Comparison of ENCODE assay signal across 12 mouse cellular contexts in genomic region chr10:75790773-75791172, GRCm38 (mm10). TPM values are rescaled to one million over a fixed set of nuclear protein-coding genes. Genes with fewer than 3 reads are reported as not detected.
A peak's percentile ranks its signal among the peaks of the same experiment; 100 is the strongest.
DNase-seq lines count a peak whose midpoint lies in the region; ATAC-seq and TF ChIP-seq lines count a peak whose summit lies in the region.
"Had no signal": no experiment of that assay in that cellular context is flagged by ENCODE, and none has a peak within 500 bp of the region (broad histone marks: within the 10 kb centered on the region; RNA-seq: fewer than 3 reads in every experiment).

No protein-coding gene starts in this region.

- H3K79me2 ChIP-seq in heart, adult 2 months (replicated peaks; ENCODE audit: control insufficient read depth, insufficient read depth, low read length), result no peaks in the 10 kb centered on the region

- no peak for TF ChIP-seq POLR2A in heart, adult 2 months (IDR thresholded peaks at IDR 0.05; ENCODE audit: insufficient read depth, low read depth, low read length)

- ATAC-seq in neural tube, embryonic 13.5 days (ENCODE audit: low read depth), result no peak
- no peak for ATAC-seq in limb, embryonic 13.5 days (ENCODE audit: low FRiP score, low read depth)

- peak; percentile 29; the same call in 1 of the 2 replicates for TF ChIP-seq CTCF in heart, adult 2 months (IDR thresholded peaks at IDR 0.05)

- WGBS in heart, adult 2 months, result 22% methylated on average over 7 of the region's 7 CpGs
- 23% methylated on average over 7 of the region's 7 CpGs for WGBS in neural tube, embryonic 13.5 days
- WGBS in limb, embryonic 13.5 days, result 18% methylated on average over 7 of the region's 7 CpGs

- DNase-seq in heart, adult 2 months, result no peak
- no peak for DNase-seq in heart, postnatal 10 days
- DNase-seq in neural tube, embryonic 10.5 days (ENCODE audit: extremely low spot score, low spot score), result no peak
- DNase-seq in yolk sac, embryonic 10.5 days (ENCODE audit: low spot score), result peak; percentile 39
- DNase-seq in kidney, postnatal 14 days, result no peak
- no peak for DNase-seq in layer of hippocampus, postnatal 14 days (ENCODE audit: low spot score in 2 of 2)
- DNase-seq: right cerebral cortex, adult 18-20 months had no signal

- no peak overlapping the region for H3K27ac ChIP-seq in heart, adult 2 months
- H3K27ac ChIP-seq in neural tube, embryonic 13.5 days (replicated peaks), result no peak overlapping the region
- H3K27ac ChIP-seq in limb, embryonic 13.5 days, result no peak overlapping the region
- H3K27ac ChIP-seq: heart, embryonic 13.5 days; midbrain, embryonic 10.5 days had no signal

- H3K9ac ChIP-seq in heart, adult 2 months (ENCODE audit: low read depth, low read length), result no peak overlapping the region
- H3K9ac ChIP-seq in neural tube, embryonic 13.5 days, result 0 out of 2 replicates have a peak overlapping the region, but pooled peaks have one; percentile 18
- 0 out of 2 replicates have a peak overlapping the region, but pooled peaks have one; percentile 35 for H3K9ac ChIP-seq in limb, embryonic 13.5 days
- H3K9ac ChIP-seq: heart, embryonic 13.5 days had no signal

- no peaks in the 10 kb centered on the region for H3K9me3 ChIP-seq in neural tube, embryonic 13.5 days
- no peaks in the 10 kb centered on the region for H3K9me3 ChIP-seq in limb, embryonic 13.5 days
- H3K9me3 ChIP-seq: heart, embryonic 13.5 days; midbrain, embryonic 10.5 days had no signal

- intact Hi-C loops in heart, adult 2 months (cut with DNase I), result no loop called here
- intact Hi-C loops in heart, postnatal 10 days (cut with DNase I), result no loop called here

- H3K36me3 ChIP-seq in heart, adult 2 months (ENCODE audit: control insufficient read depth, insufficient read depth, low read length), result no peaks in the 10 kb centered on the region
- no peaks in the 10 kb centered on the region for H3K36me3 ChIP-seq in neural tube, embryonic 13.5 days
- no peaks in the 10 kb centered on the region for H3K36me3 ChIP-seq in limb, embryonic 13.5 days
- H3K36me3 ChIP-seq: heart, embryonic 13.5 days; midbrain, embryonic 10.5 days had no signal

- no peak overlapping the region for H3K4me3 ChIP-seq in heart, adult 2 months
- H3K4me3 ChIP-seq in neural tube, embryonic 13.5 days, result no peak overlapping the region
- no peak overlapping the region for H3K4me3 ChIP-seq in limb, embryonic 13.5 days
- H3K4me3 ChIP-seq: heart, embryonic 13.5 days; midbrain, embryonic 10.5 days had no signal

- H3K4me2 ChIP-seq in neural tube, embryonic 13.5 days, result no peak overlapping the region
- H3K4me2 ChIP-seq in limb, embryonic 13.5 days (replicated peaks), result no peak overlapping the region
- H3K4me2 ChIP-seq: heart, embryonic 13.5 days had no signal

- TF ChIP-seq EP300 in heart, adult 2 months (IDR thresholded peaks at IDR 0.05; ENCODE audit: insufficient read depth, low read depth, low read length), result no peak

- H3K4me1 ChIP-seq in heart, adult 2 months (ENCODE audit: control insufficient read depth, insufficient read depth, low read length), result no peaks in the 10 kb centered on the region
- H3K4me1 ChIP-seq in neural tube, embryonic 13.5 days (replicated peaks), result 0 out of 2 replicates have a peak, but pooled peaks cover 5% of the 10 kb centered on the region
- H3K4me1 ChIP-seq in limb, embryonic 13.5 days, result peaks cover 13% of the 10 kb centered on the region

- H3K27me3 ChIP-seq in heart, adult 2 months (ENCODE audit: control insufficient read depth, insufficient read depth, low read length), result no peaks in the 10 kb centered on the region
- 0 out of 2 replicates have a peak, but pooled peaks cover 6% of the 10 kb centered on the region for H3K27me3 ChIP-seq in neural tube, embryonic 13.5 days
- no peaks in the 10 kb centered on the region for H3K27me3 ChIP-seq in limb, embryonic 13.5 days

RNA-seq across cellular contexts. Expression of gene Gstt1, which starts 7.6 kb away (rescaled TPM):
- 10 to 100 TPM; 15.8 to 16.8 TPM for total RNA-seq in heart, adult 2 months (2021)
- 52.1 and 58.5 TPM in 2 replicates for polyA plus RNA-seq in heart, adult 2 months (2012; rRNA removed)
- total RNA-seq in heart, postnatal 10 days (2021), result 1 to 10 TPM; 5.9 to 7.9 TPM
- polyA plus RNA-seq in neural tube, embryonic 13.5 days (2015; fragmentation: Nextera tagmentation; extraction: Ambion mirVana), result 5.6 and 6.0 TPM in 2 replicates
- polyA plus RNA-seq in limb, embryonic 13.5 days (2015; fragmentation: Nextera tagmentation; extraction: Ambion mirVana), result 14.9 and 16.3 TPM in 2 replicates
- total RNA-seq in layer of hippocampus, postnatal 14 days (2021), result 1 to 10 TPM; 4.6 to 4.7 TPM

RNA-seq across cellular contexts. Expression of gene Gstt3, which starts 9.6 kb away (rescaled TPM):
- total RNA-seq in heart, adult 2 months (2021), result 1 to 10 TPM; 2.9 to 5.7 TPM
- 7.1 and 9.0 TPM in 2 replicates for polyA plus RNA-seq in heart, adult 2 months (2012; rRNA removed)
- 1 to 10 TPM; 1.9 to 3.0 TPM for total RNA-seq in heart, postnatal 10 days (2021)
- polyA plus RNA-seq in neural tube, embryonic 13.5 days (2015; fragmentation: Nextera tagmentation; extraction: Ambion mirVana), result 0.96 and 1.3 TPM in 2 replicates
- polyA plus RNA-seq in limb, embryonic 13.5 days (2015; fragmentation: Nextera tagmentation; extraction: Ambion mirVana), result 19.6 and 21.5 TPM in 2 replicates
- 1 to 10 TPM; 1.3 to 2.5 TPM for total RNA-seq in layer of hippocampus, postnatal 14 days (2021)

RNA-seq across cellular contexts. Expression of gene Gm20441, which starts 10.0 kb away (rescaled TPM):
- not detected for total RNA-seq in heart, adult 2 months (2021)
- polyA plus RNA-seq in heart, adult 2 months (2012; rRNA removed), result not detected in 2 replicates
- not detected for total RNA-seq in heart, postnatal 10 days (2021)
- polyA plus RNA-seq in neural tube, embryonic 13.5 days (2015; fragmentation: Nextera tagmentation; extraction: Ambion mirVana), result not detected in 2 replicates
- polyA plus RNA-seq in limb, embryonic 13.5 days (2015; fragmentation: Nextera tagmentation; extraction: Ambion mirVana), result 0.86 TPM in 1 of 2 replicates, not detected in the other
- not detected for total RNA-seq in layer of hippocampus, postnatal 14 days (2021)
- total RNA-seq: layer of hippocampus, postnatal 10 days had no signal
- polyA plus RNA-seq: heart, embryonic 13.5 days; midbrain, embryonic 10.5 days had no signal

RNA-seq across cellular contexts. Expression of gene Ddt, which starts 17.6 kb away (rescaled TPM):
- total RNA-seq in heart, adult 2 months (2021), result 100 to 1,000 TPM in 1 of 2 experiments, 10 to 100 TPM in 1; 89.2 to 110 TPM
- 90.1 and 116 TPM in 2 replicates for polyA plus RNA-seq in heart, adult 2 months (2012; rRNA removed)
- 10 to 100 TPM; 29.6 to 49.2 TPM for total RNA-seq in heart, postnatal 10 days (2021)
- 101 and 105 TPM in 2 replicates for polyA plus RNA-seq in neural tube, embryonic 13.5 days (2015; fragmentation: Nextera tagmentation; extraction: Ambion mirVana)
- polyA plus RNA-seq in limb, embryonic 13.5 days (2015; fragmentation: Nextera tagmentation; extraction: Ambion mirVana), result 92.4 and 95.9 TPM in 2 replicates
- total RNA-seq in layer of hippocampus, postnatal 14 days (2021), result 10 to 100 TPM; 37.8 to 42.2 TPM

RNA-seq across cellular contexts. Expression of gene Cabin1, which starts 26.6 kb away (rescaled TPM):
- total RNA-seq in heart, adult 2 months (2021), result 10 to 100 TPM; 13.6 to 19.9 TPM
- polyA plus RNA-seq in heart, adult 2 months (2012; rRNA removed), result 17.9 and 21.1 TPM in 2 replicates
- 10 to 100 TPM; 26.0 to 33.6 TPM for total RNA-seq in heart, postnatal 10 days (2021)
- 31.7 and 31.9 TPM in 2 replicates for polyA plus RNA-seq in neural tube, embryonic 13.5 days (2015; fragmentation: Nextera tagmentation; extraction: Ambion mirVana)
- polyA plus RNA-seq in limb, embryonic 13.5 days (2015; fragmentation: Nextera tagmentation; extraction: Ambion mirVana), result 30.9 and 32.5 TPM in 2 replicates
- total RNA-seq in layer of hippocampus, postnatal 14 days (2021), result 10 to 100 TPM; 66.9 to 81.2 TPM
